Mouse (Mus musculus): ENCODE results near the gene Cyp17a1.

DNA sequence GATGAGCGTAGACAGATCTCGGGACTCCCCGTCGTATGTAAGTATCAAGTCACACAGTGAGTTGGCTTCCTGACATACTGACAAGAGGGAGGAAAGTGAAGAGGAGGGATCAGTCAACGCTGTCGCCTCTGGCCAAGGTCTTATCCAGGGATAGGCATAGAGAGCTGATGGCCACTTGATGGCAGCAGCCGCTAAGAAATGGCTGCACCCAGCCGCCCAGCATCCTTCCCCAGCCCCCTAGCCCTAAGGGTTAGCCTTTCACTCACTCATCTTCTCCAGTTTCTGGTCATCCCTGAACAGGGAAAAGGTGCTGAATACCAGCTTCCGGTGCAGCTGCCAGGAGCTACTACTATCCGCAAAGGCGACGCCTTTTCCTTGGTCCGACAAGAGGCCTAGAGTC is 2.3 kb downstream of the Cyp17a1 start:
- TF ChIP-seq CTCF (IDR thresholded peaks at IDR 0.05; ENCODE audit: insufficient read depth, low read depth, low read length): peak; percentile 83
- no peak for TF ChIP-seq POLR2A (IDR thresholded peaks at IDR 0.05; ENCODE audit: insufficient read depth, low read depth, low read length)

Measured in olfactory bulb, adult 2 months (tissue).